Mouse (Mus musculus) heart, embryonic 12.5 days (tissue): ENCODE data around the gene Inha. TPM values are rescaled to one million over a fixed set of nuclear protein-coding genes. Genes with fewer than 3 reads are reported as not detected.
A peak's percentile ranks its signal among the peaks of the same experiment; 100 is the strongest.

Experiments used
- ATAC-seq: fragments of 200-750 bp; cut with Nextera tagmentation; 2 replicates; pipeline ENCODE4 v1.8.0; 2017; ENCODE audit warnings: moderate TSS enrichment, moderate library complexity; ENCODE audit not compliant: insufficient number of reproducible peaks, low FRiP score
- H3K27ac ChIP-seq: fragments of 300-500 bp; sonication (generic); 2 replicates; pipeline ENCODE4 v1.5.1; 2016; ENCODE audit warnings: mild to moderate bottlenecking, moderate library complexity; ENCODE audit not compliant: poor library complexity, severe bottlenecking
- H3K27me3 ChIP-seq: fragments of 300-500 bp; sonication (generic); replicated peaks from 2 replicates; pipeline ENCODE4 v1.6.1; 2016; ENCODE audit warnings: mild to moderate bottlenecking, moderate library complexity
- H3K36me3 ChIP-seq: fragments of 300-500 bp; sonication (generic); 2 replicates; pipeline ENCODE4 v1.6.1; 2016; ENCODE audit warnings: mild to moderate bottlenecking, moderate library complexity
- H3K4me1 ChIP-seq: fragments of 300-500 bp; sonication (generic); replicated peaks from 2 replicates; pipeline ENCODE4 v1.6.1; 2016; ENCODE audit warnings: mild to moderate bottlenecking
- H3K4me2 ChIP-seq: fragments of 300-500 bp; sonication (generic); 2 replicates; pipeline ENCODE4 v1.6.1; 2016; ENCODE audit warnings: mild to moderate bottlenecking, moderate library complexity
- H3K4me3 ChIP-seq: fragments of 300-500 bp; sonication (generic); 2 replicates; pipeline ENCODE4 v1.5.1; 2016; ENCODE audit warnings: mild to moderate bottlenecking
- H3K9ac ChIP-seq: fragments of 300-500 bp; sonication (generic); 2 replicates; pipeline ENCODE4 v1.6.1; 2016; ENCODE audit warnings: mild to moderate bottlenecking, moderate library complexity
- H3K9me3 ChIP-seq: fragments of 300-500 bp; sonication (generic); replicated peaks from 2 replicates; pipeline ENCODE4 v1.6.1; 2016; ENCODE audit warnings: mild to moderate bottlenecking, moderate library complexity
- WGBS: fragments of 180-500 bp; shearing (Covaris S2); methylation state at CpG from one replicate; pipeline ENCODE4 v1.1.7; 2016; 5-methylcytosine and 5-hydroxymethylcytosine counted together
- polyA plus RNA-seq: library from polyadenylated mRNA; unstranded; fragments of >200 nt; fragmentation: Nextera tagmentation; extraction: Ambion mirVana; gene quantifications from 2 replicates; pipeline ENCODE4 v1.2.1, GENCODE M21; 2016

Inha gene
- polyA plus RNA-seq, 1 experiment from 2014 or later: 7.5 TPM

- Histone ChIP-seq H3K4me3 (no peak overlapping the region), H3K36me3 (peaks cover 80% of the 10 kb centered on the region), H3K9ac (no peak overlapping the region), H3K4me2 (no peak overlapping the region), H3K27me3 (peaks cover 35% of the 10 kb centered on the region), H3K4me1 (peaks cover 17% of the 10 kb centered on the region), H3K27ac (no peak overlapping the region), H3K9me3 (no peaks in the 10 kb centered on the region)
- 78% methylated on average over 34 of the region's 34 CpGs for WGBS
- ATAC-seq: no peak
Measured at GRCm38 (mm10) chr1:75490785-75491551, 15.9 kb upstream of the Inha start.

GRCm38 (mm10) chr1:75492579-75493170 lies 14.2 kb upstream of the Inha start:
- Histone ChIP-seq H3K9me3 (no peaks in the 10 kb centered on the region), H3K4me3 (no peak overlapping the region), H3K27me3 (peaks cover 18% of the 10 kb centered on the region), H3K27ac (no peak overlapping the region), H3K4me2 (no peak overlapping the region), H3K36me3 (peaks cover 85% of the 10 kb centered on the region), H3K4me1 (peaks cover 9% of the 10 kb centered on the region), H3K9ac (no peak overlapping the region)
- 49% methylated on average over 24 of the region's 24 CpGs for WGBS
- ATAC-seq: no peak

GRCm38 (mm10) chr1:75494878-75495548 lies 11.9 kb upstream of the Inha start:
- peaks cover 92% of the 10 kb centered on the region for H3K36me3 ChIP-seq
- no peak for ATAC-seq
- H3K4me2 ChIP-seq: no peak overlapping the region
- WGBS: 65% methylated on average over 12 of the region's 12 CpGs
- no peaks in the 10 kb centered on the region for H3K4me1 ChIP-seq
- no peaks in the 10 kb centered on the region for H3K9me3 ChIP-seq
- no peaks in the 10 kb centered on the region for H3K27me3 ChIP-seq
- H3K27ac ChIP-seq: no peak overlapping the region
- H3K9ac ChIP-seq: no peak overlapping the region
- H3K4me3 ChIP-seq: no peak overlapping the region

- H3K4me1 ChIP-seq: peaks cover 13% of the 10 kb centered on the region
- WGBS: 80% methylated on average over 4 of the region's 4 CpGs
- no peak overlapping the region for H3K27ac ChIP-seq
- no peak for ATAC-seq
- no peaks in the 10 kb centered on the region for H3K27me3 ChIP-seq
- H3K36me3 ChIP-seq: peaks cover 93% of the 10 kb centered on the region
- H3K9ac ChIP-seq: no peak overlapping the region
- H3K4me3 ChIP-seq: no peak overlapping the region
- H3K4me2 ChIP-seq: no peak overlapping the region
- H3K9me3 ChIP-seq: no peaks in the 10 kb centered on the region
Measured at GRCm38 (mm10) chr1:75498897-75499296, 8.0 kb upstream of the Inha start.

GRCm38 (mm10) chr1:75499441-75499840 lies 7.4 kb upstream of the Inha start:
- ATAC-seq: no peak
- Histone ChIP-seq H3K27me3 (no peaks in the 10 kb centered on the region), H3K36me3 (peaks cover 95% of the 10 kb centered on the region), H3K9me3 (no peaks in the 10 kb centered on the region), H3K27ac (no peak overlapping the region), H3K4me1 (peaks cover 18% of the 10 kb centered on the region), H3K9ac (no peak overlapping the region), H3K4me2 (no peak overlapping the region), H3K4me3 (no peak overlapping the region)
- 77% methylated on average over 7 of the region's 7 CpGs for WGBS

- H3K9ac ChIP-seq: no peak overlapping the region
- no peaks in the 10 kb centered on the region for H3K9me3 ChIP-seq
- no peak overlapping the region for H3K4me3 ChIP-seq
- peaks cover 26% of the 10 kb centered on the region for H3K4me1 ChIP-seq
- no peak overlapping the region for H3K27ac ChIP-seq
- H3K4me2 ChIP-seq: no peak overlapping the region
- no peaks in the 10 kb centered on the region for H3K27me3 ChIP-seq
- H3K36me3 ChIP-seq: peaks cover 74% of the 10 kb centered on the region
- WGBS: 91% methylated on average over 9 of the region's 9 CpGs
- no peak for ATAC-seq
Measured at GRCm38 (mm10) chr1:75501905-75502304, 5.0 kb upstream of the Inha start.

GRCm38 (mm10) chr1:75502945-75503650 lies 3.8 kb upstream of the Inha start:
- 78% methylated on average over 25 of the region's 25 CpGs for WGBS
- Histone ChIP-seq H3K27me3 (no peaks in the 10 kb centered on the region), H3K9ac (peak overlapping the region; percentile 96), H3K4me1 (peaks cover 38% of the 10 kb centered on the region), H3K4me3 (peak overlapping the region; percentile 73), H3K27ac (no peak overlapping the region), H3K9me3 (no peaks in the 10 kb centered on the region), H3K36me3 (peaks cover 62% of the 10 kb centered on the region), H3K4me2 (peak overlapping the region; percentile 87)
- no peak for ATAC-seq

- peak overlapping the region; percentile 73 for H3K4me3 ChIP-seq
- H3K36me3 ChIP-seq: peaks cover 57% of the 10 kb centered on the region
- WGBS: 47% methylated on average over 23 of the region's 23 CpGs
- H3K9ac ChIP-seq: peak overlapping the region; percentile 96
- no peak overlapping the region for H3K27ac ChIP-seq
- H3K4me1 ChIP-seq: peaks cover 40% of the 10 kb centered on the region
- no peaks in the 10 kb centered on the region for H3K9me3 ChIP-seq
- H3K4me2 ChIP-seq: peak overlapping the region; percentile 87
- H3K27me3 ChIP-seq: no peaks in the 10 kb centered on the region
- ATAC-seq: no peak
Measured at GRCm38 (mm10) chr1:75503651-75503980, 3.3 kb upstream of the Inha start.

GRCm38 (mm10) chr1:75504256-75505045 lies 2.4 kb upstream of the Inha start:
- H3K4me2 ChIP-seq: peak overlapping the region; percentile 87
- no peaks in the 10 kb centered on the region for H3K9me3 ChIP-seq
- H3K36me3 ChIP-seq: peaks cover 49% of the 10 kb centered on the region
- no peak for ATAC-seq
- H3K27ac ChIP-seq: 0 out of 2 replicates have a peak overlapping the region, but pooled peaks have one; percentile 41
- H3K4me3 ChIP-seq: peak overlapping the region; percentile 73
- H3K27me3 ChIP-seq: no peaks in the 10 kb centered on the region
- WGBS: 44% methylated on average over 9 of the region's 9 CpGs
- peak overlapping the region; percentile 96 for H3K9ac ChIP-seq
- peaks cover 44% of the 10 kb centered on the region for H3K4me1 ChIP-seq

GRCm38 (mm10) chr1:75505159-75505955 lies 1.5 kb upstream of the Inha start:
- no peaks in the 10 kb centered on the region for H3K27me3 ChIP-seq
- no peaks in the 10 kb centered on the region for H3K9me3 ChIP-seq
- H3K36me3 ChIP-seq: peaks cover 40% of the 10 kb centered on the region
- peak overlapping the region; percentile 87 for H3K4me2 ChIP-seq
- peaks cover 53% of the 10 kb centered on the region for H3K4me1 ChIP-seq
- peak overlapping the region; percentile 99 for H3K27ac ChIP-seq
- under 1% methylated on average over 83 of the region's 84 CpGs for WGBS
- peak; percentile 13; the same call in 1 of the 2 replicates for ATAC-seq
- H3K9ac ChIP-seq: peak overlapping the region; percentile 96
- H3K4me3 ChIP-seq: peak overlapping the region; percentile 73
